Mouse (Mus musculus): Measurements from ENCODE around the gene Rtkn2. TPM values are rescaled to one million over a fixed set of nuclear protein-coding genes. Genes with fewer than 3 reads are reported as not detected.

The Rtkn2 gene
- polyA plus RNA-seq, 2 experiments from 2014 or later = 0.20 to 0.32 TPM

DNA sequence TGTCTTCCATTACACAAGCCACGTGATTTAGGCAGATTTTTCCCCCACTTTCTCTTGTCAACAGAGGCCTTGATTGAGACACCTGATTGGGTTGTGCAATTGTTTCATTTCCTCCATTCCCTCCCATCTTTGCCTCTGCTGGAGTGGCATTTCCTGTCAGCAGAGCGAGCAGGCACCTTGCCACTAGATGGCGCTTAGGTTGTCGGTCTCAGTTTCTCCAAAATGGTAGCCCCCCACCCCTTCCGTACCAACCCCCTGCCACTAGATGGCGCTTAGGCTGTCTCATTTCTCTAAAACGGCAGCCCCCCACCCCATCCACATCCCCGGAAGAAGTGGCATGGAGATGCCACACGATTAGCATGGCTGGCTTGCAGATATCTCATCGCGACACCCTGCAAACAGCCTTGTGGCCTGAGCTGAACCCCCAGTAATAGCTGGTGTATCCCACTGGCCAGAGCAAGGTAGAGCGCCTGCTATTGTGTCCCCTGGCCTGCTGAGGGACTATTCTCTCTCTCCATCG, 18.8 kb downstream of the Rtkn2 start:
- ATAC-seq = peak; percentile 84

DNA sequence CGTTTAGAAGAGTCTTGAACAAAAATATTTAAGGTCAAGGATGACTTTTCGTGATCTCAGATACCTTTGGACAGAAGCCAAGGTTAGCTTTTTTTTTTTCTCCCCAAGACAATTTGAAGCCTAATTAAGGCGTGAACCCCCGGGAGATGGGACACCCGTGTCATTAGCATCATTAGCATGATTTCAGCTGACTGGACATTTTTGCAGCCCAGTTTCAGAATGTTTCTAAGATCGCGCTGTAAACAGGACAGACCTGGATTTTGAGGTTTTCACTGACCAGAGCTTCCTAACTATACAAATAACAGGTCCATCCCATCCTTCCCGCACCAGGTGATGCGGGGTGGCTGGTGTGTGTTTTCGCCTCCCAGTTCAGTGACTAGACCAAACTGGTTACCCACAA, 19.8 kb downstream of the Rtkn2 start:
- ATAC-seq = no peak

DNA sequence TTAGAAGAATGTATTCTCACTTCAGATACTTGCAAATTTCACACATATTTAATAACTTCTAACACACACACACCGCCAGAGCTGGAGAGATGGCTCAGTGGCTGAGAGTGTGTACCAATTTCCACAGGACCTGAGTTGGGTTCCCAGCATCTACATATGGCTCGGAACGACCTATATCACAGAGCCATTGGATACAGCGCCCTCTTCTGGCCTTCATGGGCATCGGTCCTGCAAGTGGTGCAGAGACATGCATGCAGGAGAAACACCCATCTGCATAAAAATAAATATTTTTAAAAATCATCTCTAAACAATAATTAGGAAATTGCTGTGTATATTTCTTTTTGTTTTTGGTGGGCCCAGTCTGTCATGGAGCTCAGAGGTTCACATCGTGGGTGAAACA, 22.1 kb downstream of the Rtkn2 start:
- ATAC-seq = no peak

DNA sequence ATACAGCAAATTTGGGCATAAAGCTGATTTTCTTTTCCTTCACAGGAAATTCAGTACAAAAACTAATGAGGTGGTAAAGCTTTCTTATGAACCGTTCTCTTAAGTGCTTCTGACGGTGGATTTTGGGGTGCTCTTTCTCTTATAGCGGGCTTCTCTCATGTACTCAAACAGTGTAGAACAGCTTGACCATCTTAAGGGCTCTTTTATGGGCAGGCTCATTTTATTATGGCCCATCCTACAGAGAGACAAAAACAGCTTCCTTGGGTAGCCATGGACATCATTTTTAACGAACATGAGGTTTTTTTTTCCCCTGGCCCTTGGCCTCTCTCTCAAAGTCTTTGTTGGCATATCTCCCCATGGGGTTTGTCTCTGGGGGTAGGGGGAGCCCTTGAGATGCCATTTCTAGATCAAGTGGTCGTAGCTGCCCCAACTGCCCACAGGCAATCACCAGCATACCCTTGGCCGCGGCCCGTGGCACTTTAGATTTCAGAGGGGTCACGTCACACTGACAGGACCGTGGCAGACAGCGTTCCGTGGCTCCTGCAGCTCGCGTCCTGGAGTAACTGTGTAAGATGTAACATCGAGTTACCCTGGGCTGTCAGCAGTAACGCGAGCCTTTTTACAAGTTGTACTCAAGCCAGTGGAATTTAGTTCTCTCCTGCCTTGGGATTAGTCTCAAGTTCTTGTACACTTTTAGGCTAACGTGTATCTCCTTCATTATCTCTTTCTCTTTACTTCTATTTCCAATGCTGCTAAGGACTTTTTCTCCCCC, 24.5 kb downstream of the Rtkn2 start:
- no peak for ATAC-seq

DNA sequence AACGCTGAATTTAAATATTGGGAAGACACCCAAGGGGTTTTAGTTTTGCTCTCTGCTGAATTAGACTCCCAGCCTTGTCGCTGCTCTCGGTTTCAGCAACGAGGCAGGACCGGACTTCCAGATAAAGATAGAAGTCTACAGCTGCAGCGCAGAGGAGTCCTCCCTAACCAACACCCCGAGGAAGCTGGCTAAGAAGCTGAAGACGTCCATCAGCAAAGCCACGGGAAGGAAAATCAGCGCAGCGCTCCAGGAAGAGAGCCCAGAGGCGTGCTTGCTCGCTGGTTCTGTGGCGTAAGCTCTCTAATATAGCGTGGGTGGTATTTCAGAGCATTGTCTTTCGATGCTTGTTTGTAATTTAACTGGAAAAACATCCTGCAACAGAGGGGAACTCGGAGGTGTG, 26.0 kb downstream of the Rtkn2 start:
- ATAC-seq = no peak

DNA sequence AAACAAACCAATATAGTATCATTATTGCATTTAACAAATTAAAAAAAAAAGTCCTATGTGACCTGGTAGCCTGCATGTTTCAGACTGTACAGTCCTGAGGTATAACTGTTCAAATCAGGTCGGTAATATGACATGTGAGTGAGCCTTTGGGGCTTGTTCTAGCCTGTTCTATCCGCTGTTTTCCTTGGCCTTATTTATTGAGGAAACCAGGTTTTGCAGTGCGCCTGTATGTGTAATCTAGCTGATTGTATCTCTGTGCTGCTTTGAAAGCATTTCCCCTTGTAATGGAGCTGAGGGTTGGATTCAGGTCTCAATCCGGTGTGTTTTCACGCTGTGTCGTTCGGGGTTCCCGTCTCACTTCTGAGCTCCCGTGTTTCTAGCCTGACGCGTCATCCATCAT, 27.1 kb downstream of the Rtkn2 start:
- no peak for ATAC-seq

DNA sequence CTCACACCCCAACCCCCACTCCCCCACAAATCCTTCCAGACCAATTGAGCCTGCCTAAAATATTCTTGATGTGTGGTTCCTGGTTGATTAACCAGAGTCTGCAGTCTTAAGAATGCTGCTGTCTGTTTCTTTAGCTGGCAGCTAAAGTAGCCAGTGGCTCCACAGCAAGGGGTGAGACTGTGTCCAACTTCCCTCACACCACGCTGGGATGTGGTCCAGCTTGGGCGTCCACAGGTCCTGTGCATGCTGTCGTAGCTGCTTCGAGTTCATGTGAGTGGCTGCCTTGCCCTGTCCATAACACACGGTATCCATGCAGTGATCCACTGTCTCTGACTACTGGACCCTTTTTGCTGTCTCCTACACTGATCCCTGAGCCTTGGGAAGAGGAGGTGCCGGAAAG, 27.7 kb downstream of the Rtkn2 start:
- no peak for ATAC-seq

DNA sequence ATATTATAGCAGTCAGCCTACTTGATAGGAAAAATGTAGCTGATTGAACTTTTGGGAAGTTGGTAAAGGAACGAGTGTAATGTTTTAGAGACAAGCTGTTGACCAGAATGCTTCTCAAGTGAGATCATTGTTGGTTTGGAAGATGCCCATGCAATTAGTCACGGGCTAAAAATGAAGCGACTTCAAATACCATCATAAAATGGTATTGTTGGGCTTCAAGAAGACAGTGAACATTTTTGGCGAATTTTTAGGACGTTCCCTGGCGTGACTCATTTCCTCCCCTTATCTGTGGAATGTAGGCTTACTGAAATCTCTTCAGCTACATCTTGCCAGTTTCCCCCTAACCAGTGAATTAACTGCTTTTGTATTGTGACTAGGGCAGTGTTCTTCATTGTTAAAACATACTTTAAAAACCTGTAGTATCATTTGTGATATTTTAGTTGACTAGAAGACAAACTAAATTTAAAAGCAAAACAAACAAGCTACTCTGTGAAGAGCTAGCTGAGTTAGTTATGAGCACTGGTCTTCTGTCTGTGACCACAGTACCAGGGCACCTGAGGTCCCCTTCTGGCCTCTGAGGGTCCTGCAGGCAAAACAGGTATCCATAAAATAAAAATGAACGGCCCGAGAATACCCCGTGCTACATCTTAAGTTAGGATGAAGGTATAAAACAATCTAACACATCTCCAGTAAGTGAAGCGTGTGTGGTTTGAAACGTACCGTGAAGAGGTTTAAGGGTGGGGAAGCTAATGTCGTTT, 29.0 kb downstream of the Rtkn2 start:
- ATAC-seq = no peak

DNA sequence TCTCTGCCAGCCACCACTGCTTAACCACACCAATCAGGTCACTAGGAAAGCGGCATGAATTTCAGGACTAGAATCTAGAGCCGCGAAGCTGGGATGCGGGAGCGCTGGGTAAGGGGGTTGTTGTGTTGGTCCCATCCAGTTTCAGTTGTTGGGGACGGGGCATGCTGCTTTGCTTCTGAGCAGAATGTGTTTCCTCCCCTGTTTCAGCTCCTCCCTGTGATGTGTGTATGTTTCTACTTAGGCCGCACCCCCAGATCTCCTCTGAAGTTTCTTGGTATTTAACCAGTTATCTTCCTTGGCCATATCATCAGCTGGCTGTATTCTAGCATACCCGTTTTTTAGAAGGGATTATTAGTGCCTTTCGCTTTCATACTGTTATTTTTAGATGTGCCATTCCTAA, 29.9 kb downstream of the Rtkn2 start:
- ATAC-seq = no peak

DNA sequence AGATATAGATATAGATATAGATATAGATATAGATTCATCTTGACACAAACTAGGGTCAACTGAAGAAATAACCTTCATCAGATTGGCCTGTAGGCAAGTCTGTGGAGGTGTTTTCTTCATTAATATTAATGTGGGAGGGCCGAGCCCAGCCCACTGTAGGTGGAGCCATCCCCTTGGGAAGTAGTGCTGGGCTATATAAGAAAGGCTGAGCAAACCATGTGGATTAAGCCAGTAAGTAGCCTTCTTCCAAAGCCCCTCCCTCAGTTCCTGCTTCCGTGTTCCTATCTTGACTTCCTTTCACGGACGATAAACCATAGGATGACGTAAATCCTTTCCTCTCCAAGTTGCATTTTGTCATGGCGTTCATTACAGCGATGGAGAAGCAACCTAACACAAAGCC, 30.5 kb downstream of the Rtkn2 start:
- ATAC-seq = no peak

DNA sequence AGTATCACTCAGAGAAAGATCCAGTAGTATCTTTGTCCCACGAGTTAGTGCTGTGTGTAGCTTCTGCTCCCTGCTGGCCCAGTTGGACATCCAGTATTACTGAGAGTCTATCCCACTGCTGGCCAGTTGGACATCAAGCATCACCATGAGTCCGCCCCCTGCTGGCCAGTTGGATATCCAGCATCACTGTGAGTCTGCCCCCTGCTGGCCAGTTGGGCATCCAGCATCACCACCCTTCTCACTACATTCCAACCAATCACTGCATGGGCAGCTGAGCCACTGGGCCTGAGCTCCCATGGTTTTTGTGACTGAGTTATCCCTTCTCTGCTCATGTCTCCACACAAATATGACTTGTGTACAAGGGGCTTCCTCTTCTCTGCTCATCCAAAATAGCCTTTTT, 33.8 kb downstream of the Rtkn2 start:
- ATAC-seq = peak; percentile 88

DNA sequence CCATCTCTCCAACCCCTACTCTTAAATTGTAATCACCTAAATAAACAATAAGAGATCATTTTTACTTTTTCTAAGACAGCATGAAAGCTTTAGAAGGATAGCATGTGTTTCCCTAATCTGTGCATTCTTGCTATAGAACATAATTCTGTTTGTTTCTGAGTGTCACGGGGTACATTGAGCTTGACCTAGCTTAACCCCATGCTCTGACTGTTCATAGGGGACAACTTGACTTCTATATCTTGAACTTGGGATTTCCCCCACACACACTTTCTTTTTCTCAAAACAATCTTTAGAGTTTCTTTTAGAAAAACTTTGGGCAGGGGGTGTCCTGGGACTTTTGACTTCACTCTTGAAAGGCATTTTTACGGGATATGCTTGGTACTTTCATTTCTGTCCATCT, 41.4 kb downstream of the Rtkn2 start:
- ATAC-seq = peak; percentile 77

DNA sequence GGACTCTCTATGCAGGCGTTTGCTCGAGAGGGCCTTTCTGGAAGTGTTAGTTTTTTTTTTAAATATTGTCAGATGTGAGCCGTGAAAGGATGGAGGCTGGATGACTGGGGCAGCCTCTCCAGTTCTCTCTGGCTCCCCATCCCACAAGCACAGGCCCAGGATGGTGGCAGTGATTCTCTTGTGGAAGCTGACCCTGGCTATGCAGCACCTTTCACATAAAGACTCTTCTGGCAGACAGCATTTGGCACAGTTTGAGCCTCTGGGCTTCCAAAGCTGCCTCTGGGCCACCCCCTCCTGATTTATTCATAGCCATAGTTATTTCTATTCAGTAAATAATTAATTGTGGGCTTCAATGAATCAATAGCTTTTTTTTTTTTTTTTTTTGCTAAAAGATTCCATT, 46.3 kb downstream of the Rtkn2 start:
- ATAC-seq = no peak

DNA sequence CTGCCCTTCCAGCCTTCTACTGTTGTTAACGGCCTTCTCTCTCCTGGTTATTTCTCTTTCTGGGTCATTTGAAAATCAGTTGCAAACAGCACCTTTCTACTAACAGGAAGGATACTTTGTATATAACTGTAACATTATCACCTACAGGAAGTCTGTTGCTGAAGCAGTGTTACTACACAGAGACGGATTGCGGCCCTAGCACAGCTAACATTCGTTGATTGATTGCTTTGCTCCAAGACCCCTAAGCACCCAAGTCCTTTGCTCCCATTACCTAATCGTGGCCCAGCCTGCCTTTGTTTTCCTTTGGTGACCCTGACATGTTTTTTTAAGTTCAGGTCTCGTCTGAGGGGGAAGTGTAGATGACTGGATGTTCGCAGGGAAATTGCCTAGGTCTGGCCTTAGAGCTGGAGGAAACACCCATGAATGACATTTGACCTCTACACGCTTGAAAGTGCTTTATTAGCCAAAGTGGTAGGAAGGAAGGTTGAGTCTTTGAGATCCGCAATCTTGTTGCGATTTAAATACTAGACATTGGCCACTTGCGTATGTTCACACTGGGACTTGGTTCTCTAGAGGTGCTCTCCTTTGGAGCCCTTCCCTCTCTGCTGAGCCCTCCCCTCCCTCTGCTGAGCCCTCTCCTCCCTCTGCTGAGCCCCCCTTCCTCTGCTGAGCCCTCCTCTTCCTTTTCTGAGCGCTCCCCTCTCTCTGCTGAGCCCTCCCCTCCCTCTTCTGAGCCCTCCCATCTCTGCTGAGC, 49.1 kb downstream of the Rtkn2 start:
- no peak for ATAC-seq

DNA sequence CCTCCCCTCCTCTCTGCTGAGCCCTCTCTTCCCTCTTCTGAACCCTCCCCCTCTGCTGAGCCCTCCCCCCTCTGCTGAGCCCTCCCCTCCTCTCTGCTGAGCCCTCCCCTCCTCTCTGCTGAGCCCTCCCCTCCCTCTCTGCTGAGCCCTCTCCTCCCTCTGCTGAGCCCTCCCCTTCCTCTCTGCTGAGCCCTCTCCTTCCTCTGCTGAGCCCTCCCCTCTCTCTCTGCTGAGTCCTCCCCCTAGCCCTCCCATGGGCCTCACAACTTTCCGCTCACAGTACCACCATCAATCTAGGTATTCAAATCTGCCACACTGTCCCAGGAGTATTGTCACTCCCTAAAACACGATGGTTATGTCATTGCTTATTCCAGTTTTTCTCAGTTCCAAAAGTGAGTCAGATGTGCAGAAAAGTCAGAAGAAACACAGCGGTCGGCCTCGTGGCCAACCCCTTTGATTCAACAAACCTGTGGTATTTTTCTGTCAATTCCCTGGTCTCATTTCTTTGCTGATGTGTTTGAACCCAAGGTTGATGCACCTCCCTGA, 49.8 kb downstream of the Rtkn2 start:
- no peak for ATAC-seq

DNA sequence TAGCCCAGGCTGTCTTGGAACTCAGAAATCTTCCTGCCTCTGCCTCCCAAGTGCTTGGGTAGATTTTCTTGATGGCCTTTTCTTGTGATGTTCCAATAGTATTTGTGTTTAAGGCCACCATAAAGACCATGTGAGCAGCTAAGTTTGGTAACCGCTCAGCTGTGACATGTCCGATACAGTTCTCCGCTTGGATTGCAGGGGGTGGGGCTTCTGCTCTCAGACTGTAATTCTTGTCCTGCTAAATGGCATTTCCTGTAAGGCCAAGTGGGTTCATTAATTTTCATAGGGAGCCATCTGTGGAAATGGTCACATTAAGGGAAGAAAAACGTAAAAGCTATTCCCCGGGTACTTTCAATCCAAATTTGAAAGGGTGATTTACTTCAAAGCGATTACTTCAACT, 50.7 kb downstream of the Rtkn2 start:
- ATAC-seq = no peak

DNA sequence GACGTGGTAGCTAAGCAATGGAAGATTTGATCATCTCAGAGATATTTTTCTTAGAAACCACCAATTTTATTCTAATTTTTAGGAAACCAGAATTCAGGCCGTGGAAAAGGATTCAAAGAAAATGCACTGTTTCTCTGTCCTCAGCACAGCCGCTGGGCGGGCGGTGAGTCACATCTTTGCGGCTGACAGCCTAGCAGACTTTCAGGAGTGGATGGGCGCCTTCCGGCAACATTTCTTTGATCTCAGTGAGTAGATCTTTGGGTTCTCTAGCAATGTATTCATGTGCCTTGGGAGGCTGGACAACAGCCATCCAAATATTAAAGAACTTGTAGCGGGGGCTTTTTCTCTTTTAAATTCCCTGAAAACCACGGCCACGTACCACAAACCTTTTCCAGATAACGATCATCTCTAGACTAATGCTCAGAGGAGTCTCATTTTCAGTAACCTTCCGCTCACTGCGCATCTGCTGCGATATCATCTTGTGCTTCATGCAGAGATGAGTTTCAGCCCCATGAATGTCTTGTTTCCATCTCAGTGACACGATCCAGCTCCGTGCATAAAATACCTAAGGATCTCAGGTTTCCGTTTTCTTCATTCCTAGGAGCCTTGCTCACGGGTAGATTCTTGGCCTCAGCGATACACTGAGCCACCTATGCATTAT, 56.5 kb downstream of the Rtkn2 start:
- peak; percentile 50 for ATAC-seq

DNA sequence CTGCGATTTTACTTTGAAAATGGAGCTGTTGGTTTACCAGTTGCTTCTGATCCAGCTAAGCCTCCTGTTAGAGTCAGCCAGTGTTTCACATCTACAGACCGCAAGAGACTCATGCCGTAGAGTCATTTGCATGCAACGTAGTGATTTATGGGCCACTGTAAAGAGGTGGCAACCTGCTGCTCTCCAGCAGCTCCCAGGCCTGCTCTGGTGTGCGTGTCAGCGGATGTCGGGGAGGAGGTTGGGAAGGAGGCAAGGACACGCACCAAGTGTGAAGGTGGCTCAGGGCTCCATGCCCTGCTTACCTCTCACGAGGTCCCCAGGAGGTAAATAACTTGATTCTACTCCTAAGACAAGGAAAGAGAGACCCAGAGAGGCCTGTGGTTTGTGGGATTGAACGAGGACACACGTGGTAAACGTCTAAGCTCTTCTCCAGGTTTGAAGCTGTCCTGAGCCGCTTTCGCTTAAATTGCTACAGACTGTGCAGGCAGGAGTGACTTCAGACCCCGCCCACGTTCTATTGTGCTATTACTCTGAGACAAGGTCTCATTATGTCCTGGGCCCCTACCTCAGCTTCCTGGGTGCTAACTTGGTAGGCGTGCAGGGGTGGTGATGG, 57.1 kb downstream of the Rtkn2 start:
- peak; percentile 38 for ATAC-seq

DNA sequence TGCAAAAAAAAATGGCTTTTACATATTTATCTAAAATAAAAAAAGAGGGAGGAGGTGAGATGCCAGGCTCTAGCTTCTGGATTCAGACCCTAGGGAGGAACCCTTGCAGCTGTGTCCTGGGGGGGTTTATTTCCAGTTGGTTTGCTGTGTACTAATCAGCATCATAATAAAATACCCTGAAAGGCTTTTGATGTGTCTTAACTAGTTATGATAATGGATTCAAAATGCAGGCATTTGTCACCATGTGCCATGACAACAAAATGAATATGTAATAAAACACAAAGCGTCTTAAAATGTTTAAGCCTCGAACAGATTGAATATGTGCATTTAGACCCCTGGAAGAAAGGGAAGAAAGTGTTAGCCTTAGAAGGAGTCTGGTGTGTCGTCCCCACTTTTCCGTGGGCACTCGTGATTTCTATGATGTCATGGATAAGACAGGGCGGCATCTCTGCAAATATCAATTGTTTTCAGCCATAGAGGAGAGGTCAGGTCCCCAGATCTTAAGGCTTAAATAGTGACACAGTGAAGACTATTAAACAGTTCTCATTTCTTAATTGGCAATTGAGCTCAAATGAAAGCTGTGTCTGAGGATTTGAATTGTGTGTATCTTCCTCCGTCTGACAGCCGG, 59.7 kb downstream of the Rtkn2 start:
- no peak for ATAC-seq

DNA sequence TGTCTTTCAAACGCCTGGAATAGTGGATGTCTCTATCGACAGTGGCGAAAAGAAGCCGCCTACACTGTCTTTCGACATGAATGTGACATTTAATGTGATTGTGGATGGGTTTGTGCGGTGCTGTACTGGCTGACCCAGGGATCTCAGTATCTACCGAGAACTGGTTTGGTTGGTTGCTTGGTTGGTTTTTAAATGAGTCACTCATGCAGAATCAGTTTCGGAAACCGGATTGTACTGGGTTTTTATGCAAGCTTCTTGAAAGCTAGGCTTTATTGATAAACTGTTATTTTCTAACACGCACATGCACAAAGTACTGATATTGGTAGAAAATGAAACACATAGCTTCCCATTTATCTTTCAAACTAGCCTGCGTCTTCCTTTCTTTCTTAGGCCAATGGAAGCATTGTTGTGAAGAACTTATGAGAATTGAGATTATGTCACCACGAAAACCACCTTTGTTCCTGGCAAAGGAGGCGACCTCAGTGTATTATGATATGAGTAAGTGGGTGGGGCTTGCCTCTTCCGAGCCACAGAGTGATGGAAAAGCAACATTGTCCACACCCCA, 60.4 kb downstream of the Rtkn2 start:
- peak; percentile 77 for ATAC-seq

DNA sequence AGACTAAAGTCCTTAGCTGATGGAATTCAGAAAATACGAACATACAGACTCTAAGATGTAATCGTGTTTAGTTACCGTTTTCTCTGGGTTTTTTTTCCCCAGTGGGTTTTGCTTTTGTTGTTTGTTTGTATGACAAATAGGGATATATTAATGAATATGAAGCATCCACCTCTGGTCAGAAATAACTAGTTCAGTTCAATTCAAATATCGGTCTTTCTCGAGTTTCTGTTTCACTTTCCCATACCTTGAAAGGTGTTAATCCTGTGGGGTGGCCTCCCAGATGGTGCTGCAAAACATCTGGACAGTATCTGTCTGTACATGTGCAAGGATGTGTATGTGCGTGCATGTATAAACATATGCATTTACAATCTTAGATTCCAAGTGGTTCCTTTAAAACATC, 61.0 kb downstream of the Rtkn2 start:
- no peak for ATAC-seq
